Mouse (Mus musculus) limb, embryonic 10.5 days (tissue): ENCODE measurements at regions not wholly inside any gene's neighbourhood (a gene's known extent, or its start where the extent isn't known, plus 50 kb on each side); places are given as distances from the start of the nearest gene placed in this dataset.

ENCODE experiments used
- DNase-seq: peaks from one replicate; pipeline ENCODE4 v3.0.0-alpha.2; 2017; ENCODE audit warnings: low spot score
- H3K27ac ChIP-seq: fragments of 300-500 bp; sonication (generic); 2 replicates; pipeline ENCODE4 v1.5.1; 2016; ENCODE audit warnings: mild to moderate bottlenecking
- H3K27me3 ChIP-seq: fragments of 300-500 bp; sonication (generic); 2 replicates; pipeline ENCODE4 v1.6.1; 2016; ENCODE audit warnings: low read depth, mild to moderate bottlenecking; ENCODE audit not compliant: poor library complexity, severe bottlenecking
- H3K36me3 ChIP-seq: fragments of 300-500 bp; sonication (generic); 2 replicates; pipeline ENCODE4 v1.6.1; 2016; ENCODE audit warnings: mild to moderate bottlenecking, moderate library complexity
- H3K4me1 ChIP-seq: fragments of 300-500 bp; sonication (generic); 2 replicates; pipeline ENCODE4 v1.6.1; 2016
- H3K4me3 ChIP-seq: fragments of 300-500 bp; sonication (generic); 2 replicates; pipeline ENCODE4 v1.5.1; 2016; ENCODE audit warnings: mild to moderate bottlenecking, moderate library complexity
- H3K9me3 ChIP-seq: fragments of 300-500 bp; sonication (generic); replicated peaks from 2 replicates; pipeline ENCODE4 v1.6.1; 2016; ENCODE audit warnings: mild to moderate bottlenecking
- WGBS: fragments of 180-500 bp; shearing (Covaris S2); methylation state at CpG from one replicate; pipeline ENCODE4 v1.1.7; 2016; 5-methylcytosine and 5-hydroxymethylcytosine counted together

GRCm38 (mm10) chr11:64172926-64173325 is 93.7 kb upstream of the Cox10 start:
- no peaks in the 10 kb centered on the region for H3K36me3 ChIP-seq
- WGBS: 71% methylated on average over 5 of the region's 5 CpGs
- no peaks in the 10 kb centered on the region for H3K9me3 ChIP-seq
- H3K4me1 ChIP-seq: peaks cover 11% of the 10 kb centered on the region
- no peak overlapping the region for H3K27ac ChIP-seq
- DNase-seq: no peak
- no peak overlapping the region for H3K4me3 ChIP-seq
- no peaks in the 10 kb centered on the region for H3K27me3 ChIP-seq

GRCm38 (mm10) chr11:64168626-64169025 is 89.4 kb upstream of the Cox10 start:
- Histone ChIP-seq H3K36me3 (no peaks in the 10 kb centered on the region), H3K4me1 (peaks cover 13% of the 10 kb centered on the region), H3K9me3 (no peaks in the 10 kb centered on the region), H3K4me3 (no peak overlapping the region), H3K27ac (no peak overlapping the region), H3K27me3 (0 out of 2 replicates have a peak, but pooled peaks cover 2% of the 10 kb centered on the region)
- DNase-seq: no peak
- 62% methylated on average over 8 of the region's 8 CpGs for whole genome bisulfite sequencing

GRCm38 (mm10) chr11:64164796-64165195 is 85.5 kb upstream of the Cox10 start:
- H3K4me1 ChIP-seq: peaks cover 8% of the 10 kb centered on the region; the same call in 1 of the 2 replicates
- H3K36me3 ChIP-seq: no peaks in the 10 kb centered on the region
- WGBS: 85% methylated on average over 6 of the region's 6 CpGs
- H3K27ac ChIP-seq: no peak overlapping the region
- H3K4me3 ChIP-seq: no peak overlapping the region
- 0 out of 2 replicates have a peak, but pooled peaks cover 2% of the 10 kb centered on the region for H3K27me3 ChIP-seq
- no peaks in the 10 kb centered on the region for H3K9me3 ChIP-seq
- DNase-seq: no peak

GRCm38 (mm10) chr11:64158281-64158680 is 79.0 kb upstream of the Cox10 start:
- WGBS: 91% methylated on average over 5 of the region's 5 CpGs
- Histone ChIP-seq H3K4me1 (no peaks in the 10 kb centered on the region), H3K4me3 (no peak overlapping the region), H3K36me3 (no peaks in the 10 kb centered on the region), H3K27ac (no peak overlapping the region), H3K9me3 (no peaks in the 10 kb centered on the region), H3K27me3 (no peaks in the 10 kb centered on the region; the same call in 1 of the 2 replicates)
- no peak for DNase-seq

GRCm38 (mm10) chr11:64156640-64157039 is 77.4 kb upstream of the Cox10 start:
- Histone ChIP-seq H3K27me3 (no peaks in the 10 kb centered on the region; the same call in 1 of the 2 replicates), H3K9me3 (no peaks in the 10 kb centered on the region), H3K4me3 (no peak overlapping the region), H3K4me1 (no peaks in the 10 kb centered on the region), H3K36me3 (no peaks in the 10 kb centered on the region), H3K27ac (no peak overlapping the region)
- whole genome bisulfite sequencing: 78% methylated on average over 7 of the region's 7 CpGs
- DNase-seq: no peak

GRCm38 (mm10) chr11:64139483-64139882 is 60.2 kb upstream of the Cox10 start:
- Histone ChIP-seq H3K27me3 (peaks cover 1% of the 10 kb centered on the region; the same call in 1 of the 2 replicates), H3K4me1 (no peaks in the 10 kb centered on the region), H3K36me3 (no peaks in the 10 kb centered on the region), H3K27ac (no peak overlapping the region), H3K4me3 (no peak overlapping the region), H3K9me3 (no peaks in the 10 kb centered on the region)
- DNase-seq: no peak
- WGBS: 93% methylated on average over 2 of the region's 2 CpGs

GRCm38 (mm10) chr11:64138934-64139333 is 59.7 kb upstream of the Cox10 start:
- Histone ChIP-seq H3K27ac (no peak overlapping the region), H3K4me3 (no peak overlapping the region), H3K4me1 (0 out of 2 replicates have a peak, but pooled peaks cover 4% of the 10 kb centered on the region), H3K9me3 (no peaks in the 10 kb centered on the region), H3K27me3 (peaks cover 5% of the 10 kb centered on the region; the same call in 1 of the 2 replicates), H3K36me3 (no peaks in the 10 kb centered on the region)
- 78% methylated on average over 4 of the region's 4 CpGs for WGBS
- no peak for DNase-seq

- 92% methylated on average over 5 of the region's 5 CpGs for WGBS
Measured at GRCm38 (mm10) chr11:64135766-64136165, 56.5 kb upstream of the Cox10 start.

GRCm38 (mm10) chr11:64135308-64135591 is 56.0 kb upstream of the Cox10 start:
- peaks cover 15% of the 10 kb centered on the region for H3K4me1 ChIP-seq
- H3K4me3 ChIP-seq: no peak overlapping the region
- DNase-seq: no peak
- no peak overlapping the region for H3K27ac ChIP-seq
- WGBS: 83% methylated on average over 2 of the region's 2 CpGs
- peaks cover 9% of the 10 kb centered on the region; the same call in 1 of the 2 replicates for H3K27me3 ChIP-seq
- H3K36me3 ChIP-seq: no peaks in the 10 kb centered on the region
- H3K9me3 ChIP-seq: no peaks in the 10 kb centered on the region

More at GRCm38 (mm10) chr11:64135766-64136165, 56.5 kb upstream of the Cox10 start:
- no peaks in the 10 kb centered on the region for H3K36me3 ChIP-seq
- no peak for DNase-seq
- peaks cover 7% of the 10 kb centered on the region; the same call in 1 of the 2 replicates for H3K27me3 ChIP-seq
- peaks cover 15% of the 10 kb centered on the region for H3K4me1 ChIP-seq
- H3K9me3 ChIP-seq: no peaks in the 10 kb centered on the region
- H3K4me3 ChIP-seq: no peak overlapping the region
- no peak overlapping the region for H3K27ac ChIP-seq

- WGBS: 91% methylated on average over 15 of the region's 15 CpGs
Measured at GRCm38 (mm10) chr11:64134571-64135307, 55.5 kb upstream of the Cox10 start.

More at GRCm38 (mm10) chr11:64134571-64135307, 55.5 kb upstream of the Cox10 start:
- Histone ChIP-seq H3K4me1 (peaks cover 15% of the 10 kb centered on the region), H3K9me3 (no peaks in the 10 kb centered on the region), H3K27me3 (peaks cover 9% of the 10 kb centered on the region; the same call in 1 of the 2 replicates), H3K36me3 (no peaks in the 10 kb centered on the region), H3K4me3 (no peak overlapping the region), H3K27ac (no peak overlapping the region)
- no peak for DNase-seq
